Mouse (Mus musculus) hindbrain, embryonic 12.5 days (tissue): ENCODE data around the gene Mcur1. TPM values are rescaled to one million over a fixed set of nuclear protein-coding genes. Genes with fewer than 3 reads are reported as not detected.

ENCODE experiments used
- ATAC-seq: fragments of 200-750 bp; cut with Nextera tagmentation; 2 replicates; pipeline ENCODE4 v1.8.0; 2017; ENCODE audit warnings: moderate TSS enrichment; ENCODE audit not compliant: low FRiP score
- H3K27ac ChIP-seq: fragments of 300-500 bp; sonication (generic); 2 replicates; pipeline ENCODE4 v1.5.1; 2016; ENCODE audit warnings: mild to moderate bottlenecking
- H3K27me3 ChIP-seq: fragments of 300-500 bp; sonication (generic); 2 replicates; pipeline ENCODE4 v1.6.1; 2016; ENCODE audit warnings: mild to moderate bottlenecking
- H3K36me3 ChIP-seq: fragments of 300-500 bp; sonication (generic); 2 replicates; pipeline ENCODE4 v1.6.1; 2016; ENCODE audit warnings: mild to moderate bottlenecking
- H3K4me1 ChIP-seq: fragments of 300-500 bp; sonication (generic); 2 replicates; pipeline ENCODE4 v1.6.1; 2016
- H3K4me2 ChIP-seq: fragments of 300-500 bp; sonication (generic); replicated peaks from 2 replicates; pipeline ENCODE4 v1.6.1; 2016; ENCODE audit warnings: mild to moderate bottlenecking
- H3K4me3 ChIP-seq: fragments of 300-500 bp; sonication (generic); 2 replicates; pipeline ENCODE4 v1.5.1; 2016; ENCODE audit warnings: mild to moderate bottlenecking
- H3K9ac ChIP-seq: fragments of 300-500 bp; sonication (generic); 2 replicates; pipeline ENCODE4 v1.6.1; 2016; ENCODE audit warnings: mild to moderate bottlenecking, moderate library complexity
- H3K9me3 ChIP-seq: fragments of 300-500 bp; sonication (generic); replicated peaks from 2 replicates; pipeline ENCODE4 v1.6.1; 2016; ENCODE audit warnings: mild to moderate bottlenecking
- WGBS: fragments of 180-500 bp; shearing (Covaris S2); methylation state at CpG from one replicate; pipeline ENCODE4 v1.1.7; 2016; 5-methylcytosine and 5-hydroxymethylcytosine counted together
- polyA plus RNA-seq: library from polyadenylated mRNA; unstranded; fragments of >200 nt; fragmentation: Nextera tagmentation; extraction: Ambion mirVana; gene quantifications from 2 replicates; pipeline ENCODE4 v1.2.1, GENCODE M21; 2016

Mcur1 gene
- polyA plus RNA-seq, 1 experiment from 2014 or later, result 12.4 TPM

GRCm38 (mm10) chr13:43495645-43496044, 64.3 kb downstream of the Mcur1 start:
- Histone ChIP-seq H3K9me3 (peaks cover 6% of the 10 kb centered on the region; the same call in 1 of the 2 replicates), H3K4me1 (peaks cover 10% of the 10 kb centered on the region; the same call in 1 of the 2 replicates), H3K9ac (no peak overlapping the region), H3K27me3 (no peaks in the 10 kb centered on the region), H3K36me3 (no peaks in the 10 kb centered on the region), H3K27ac (no peak overlapping the region), H3K4me3 (no peak overlapping the region), H3K4me2 (no peak overlapping the region)
- ATAC-seq, result no peak
- WGBS, result 90% methylated on average over 7 of the region's 7 CpGs

DNA sequence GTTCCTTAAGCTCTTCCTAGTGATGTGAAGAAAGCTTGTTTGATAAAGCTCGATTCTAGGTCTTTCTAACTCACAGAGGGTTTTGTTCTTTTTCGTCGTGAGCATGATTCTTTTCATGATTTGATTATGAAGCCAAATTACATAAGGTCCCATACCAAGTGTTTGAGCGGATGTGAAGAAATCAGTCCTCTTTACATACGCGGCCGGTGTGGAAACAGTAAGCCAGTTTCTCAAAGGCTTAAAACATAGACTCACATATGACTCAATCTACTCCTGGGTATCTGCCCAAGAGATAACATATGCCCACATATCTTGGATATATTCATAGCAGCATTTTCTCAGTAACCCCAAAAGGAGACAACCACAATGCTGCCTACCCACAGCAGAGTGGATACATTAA, 66.3 kb downstream of the Mcur1 start:
- WGBS, result 94% methylated on average over 7 of the region's 7 CpGs
- ATAC-seq, result no peak
- no peak overlapping the region; the same call in 1 of the 2 replicates for H3K27ac ChIP-seq

GRCm38 (mm10) chr13:43493058-43493481, 66.9 kb downstream of the Mcur1 start:
- 64% methylated on average over 11 of the region's 11 CpGs for WGBS

More for the DNA sequence above, 66.3 kb downstream of the Mcur1 start:
- Histone ChIP-seq H3K4me1 (peaks cover 10% of the 10 kb centered on the region; the same call in 1 of the 2 replicates), H3K4me2 (no peak overlapping the region), H3K9me3 (peaks cover 6% of the 10 kb centered on the region; the same call in 1 of the 2 replicates), H3K9ac (no peak overlapping the region), H3K36me3 (no peaks in the 10 kb centered on the region), H3K27me3 (no peaks in the 10 kb centered on the region), H3K4me3 (no peak overlapping the region)

More at GRCm38 (mm10) chr13:43493058-43493481, 66.9 kb downstream of the Mcur1 start:
- Histone ChIP-seq H3K27me3 (no peaks in the 10 kb centered on the region), H3K9ac (no peak overlapping the region), H3K4me3 (no peak overlapping the region), H3K4me1 (peaks cover 10% of the 10 kb centered on the region; the same call in 1 of the 2 replicates), H3K9me3 (peaks cover 6% of the 10 kb centered on the region; the same call in 1 of the 2 replicates), H3K36me3 (no peaks in the 10 kb centered on the region), H3K27ac (peak overlapping the region; percentile 60; the same call in 1 of the 2 replicates), H3K4me2 (no peak overlapping the region)
- no peak for ATAC-seq

Other genes starting within 250 kb of the Mcur1 start
- gene Sirt5, start 194.7 kb downstream of the Mcur1 start, polyA plus RNA-seq, result 33.8 and 35.9 TPM in 2 replicates
- gene Nol7, start 161.8 kb downstream of the Mcur1 start, polyA plus RNA-seq, result 171 and 174 TPM in 2 replicates
- gene Ranbp9, start 78.9 kb downstream of the Mcur1 start, polyA plus RNA-seq, result 12.2 and 12.8 TPM in 2 replicates
- 17.7 TPM in 2 replicates for gene Rnf182, start 55.5 kb upstream of the Mcur1 start, polyA plus RNA-seq
- gene Cd83, start 224.6 kb upstream of the Mcur1 start, polyA plus RNA-seq, result 10.0 and 11.4 TPM in 2 replicates